Mouse (Mus musculus): ENCODE measurements around the gene Vim.
A peak's percentile ranks its signal among the peaks of the same experiment; 100 is the strongest.
"Not testable (repeated sequence)": the region's sequence is repeated elsewhere in the genome, so short reads cannot be mapped to it uniquely, and the experiment has no call there.

The Vim gene

GRCm38 (mm10) chr2:13560396-13560795 is 13.3 kb upstream of the Vim start:
- DNase-seq (ENCODE audit: inconsistent age in 2 of 2, low spot score in 1 of 2) = no peak

DNA sequence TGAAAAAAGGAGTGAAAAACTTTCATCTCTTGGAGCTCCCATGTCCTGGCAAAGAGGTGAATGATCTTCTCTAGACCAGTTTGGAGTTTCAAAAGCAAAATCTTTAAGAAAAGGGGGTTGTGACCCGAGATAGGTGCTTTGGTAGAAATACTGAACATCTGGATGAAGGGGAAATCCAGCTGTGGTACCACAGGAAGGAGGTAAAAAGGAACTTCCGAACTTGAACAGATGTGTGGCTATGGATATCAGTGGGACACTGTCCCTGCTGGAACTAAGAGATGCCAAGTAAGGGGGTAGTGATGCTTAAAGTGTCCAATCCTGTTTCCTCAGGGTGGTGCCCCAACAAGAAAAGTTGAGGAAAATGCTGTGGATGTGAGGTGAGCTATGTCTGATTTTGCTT is 3.6 kb upstream of the Vim start:
- DNase-seq (ENCODE audit: inconsistent age in 2 of 2, low spot score in 1 of 2) = no peak

DNA sequence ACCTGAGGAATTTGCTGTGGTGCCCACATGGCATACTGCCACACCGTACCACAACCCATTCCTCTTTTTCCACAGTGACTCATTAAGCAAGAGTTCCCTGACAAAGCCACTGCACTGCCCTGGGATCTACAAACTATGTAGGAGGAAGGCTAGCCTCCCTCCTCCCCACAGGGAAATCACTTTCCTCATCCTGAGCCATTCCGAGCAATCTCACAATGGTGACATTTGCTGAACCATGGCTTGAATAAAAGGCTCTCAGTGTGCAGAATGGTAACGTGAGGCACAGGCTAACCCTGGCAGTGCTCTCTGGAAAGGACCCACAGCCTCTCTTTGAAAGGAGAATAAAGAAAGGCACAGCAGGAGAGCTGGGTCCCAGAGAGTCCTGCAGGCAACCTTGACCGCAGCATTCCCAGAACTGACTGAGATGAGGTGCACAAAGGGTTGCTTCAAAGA is 1.6 kb upstream of the Vim start:
- DNase-seq (ENCODE audit: inconsistent age in 2 of 2, low spot score in 1 of 2) = peak in 1 of 2 experiments; percentile 43

DNA sequence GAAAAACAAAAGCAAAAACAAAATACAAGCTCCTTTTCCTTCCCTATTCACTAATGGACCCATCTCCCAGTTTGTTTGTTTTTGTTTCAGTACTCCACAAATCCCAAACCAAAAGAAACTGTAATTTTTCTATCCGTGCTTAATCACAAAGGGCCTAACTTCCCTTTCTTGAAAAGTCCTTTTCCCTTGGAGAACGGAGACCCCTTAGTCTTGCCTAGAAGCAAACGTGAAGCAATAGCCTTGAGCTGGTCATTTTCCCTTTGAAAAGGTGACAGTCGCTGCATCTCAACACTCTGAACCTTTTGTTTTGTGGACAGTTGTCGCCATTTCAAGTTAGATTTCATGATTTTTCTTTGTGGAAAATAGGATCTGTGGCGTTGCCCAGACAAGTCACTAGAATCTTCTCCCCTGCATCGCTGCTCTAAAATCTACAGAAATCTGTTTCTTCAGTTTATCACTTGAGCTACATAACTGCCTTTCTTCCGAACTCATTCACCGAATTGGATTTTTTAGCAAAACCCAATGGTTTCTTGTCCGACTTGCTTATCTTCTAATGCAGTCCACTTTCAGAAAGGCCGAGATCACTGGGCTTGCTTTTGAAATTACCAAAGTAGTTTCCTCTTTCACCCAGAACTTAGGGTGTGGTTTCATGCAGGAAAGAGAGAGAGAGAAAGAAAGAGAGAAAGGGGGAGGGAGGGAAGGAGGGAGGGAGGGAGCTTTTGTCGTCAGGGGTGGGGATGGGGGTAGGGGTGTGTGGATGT is 900 bp upstream of the Vim start:
- no peak for DNase-seq (ENCODE audit: inconsistent age in 2 of 2, low spot score in 1 of 2)

GRCm38 (mm10) chr2:13574066-13574800 is 506 bp downstream of the Vim start:
- peak; percentile 65 to 88 for DNase-seq (ENCODE audit: inconsistent age in 2 of 2, low spot score in 1 of 2)

GRCm38 (mm10) chr2:13574801-13575150 is 1.0 kb downstream of the Vim start:
- DNase-seq (ENCODE audit: inconsistent age in 2 of 2, low spot score in 1 of 2) = no peak

- DNase-seq (ENCODE audit: inconsistent age in 2 of 2, low spot score in 1 of 2) = peak; percentile 71 to 92
These were observed 1.6 kb downstream of the Vim start for GRCm38 (mm10) chr2:13575287-13575801.

GRCm38 (mm10) chr2:13575926-13576325 is 2.2 kb downstream of the Vim start:
- DNase-seq (ENCODE audit: inconsistent age in 2 of 2, low spot score in 1 of 2) = peak in 1 of 2 experiments; percentile 55

- no peak for DNase-seq (ENCODE audit: inconsistent age in 2 of 2, low spot score in 1 of 2)
These were observed 3.7 kb downstream of the Vim start for GRCm38 (mm10) chr2:13577399-13577798.

DNA sequence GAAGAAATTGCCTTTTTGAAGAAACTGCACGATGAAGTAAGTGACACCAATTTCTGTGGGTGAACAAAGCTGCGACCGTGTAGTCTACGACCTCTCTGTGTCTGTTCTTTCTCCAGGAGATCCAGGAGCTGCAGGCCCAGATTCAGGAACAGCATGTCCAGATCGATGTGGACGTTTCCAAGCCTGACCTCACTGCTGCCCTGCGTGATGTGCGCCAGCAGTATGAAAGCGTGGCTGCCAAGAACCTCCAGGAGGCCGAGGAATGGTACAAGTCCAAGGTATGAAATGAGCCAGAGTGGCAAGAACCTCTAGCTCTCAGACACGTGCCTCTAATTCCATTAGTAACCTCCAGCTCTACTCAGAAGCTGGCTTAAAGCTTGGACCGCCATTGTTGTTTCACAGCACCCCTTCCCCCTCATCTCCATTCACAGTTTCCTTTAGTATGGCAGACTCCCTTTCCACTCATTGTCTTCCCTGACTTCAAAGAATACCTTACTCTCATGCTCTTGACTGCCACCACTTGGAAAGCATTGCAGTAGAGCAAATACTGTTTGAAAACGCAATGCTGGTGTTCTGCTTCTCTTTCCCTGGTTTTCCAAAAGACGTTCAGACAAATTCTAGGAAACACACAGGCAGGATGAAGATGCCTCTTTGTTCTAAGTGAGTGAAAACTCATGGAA is 4.9 kb downstream of the Vim start:
- peak in 1 of 2 experiments; percentile 37 for DNase-seq (ENCODE audit: inconsistent age in 2 of 2, low spot score in 1 of 2)

DNA sequence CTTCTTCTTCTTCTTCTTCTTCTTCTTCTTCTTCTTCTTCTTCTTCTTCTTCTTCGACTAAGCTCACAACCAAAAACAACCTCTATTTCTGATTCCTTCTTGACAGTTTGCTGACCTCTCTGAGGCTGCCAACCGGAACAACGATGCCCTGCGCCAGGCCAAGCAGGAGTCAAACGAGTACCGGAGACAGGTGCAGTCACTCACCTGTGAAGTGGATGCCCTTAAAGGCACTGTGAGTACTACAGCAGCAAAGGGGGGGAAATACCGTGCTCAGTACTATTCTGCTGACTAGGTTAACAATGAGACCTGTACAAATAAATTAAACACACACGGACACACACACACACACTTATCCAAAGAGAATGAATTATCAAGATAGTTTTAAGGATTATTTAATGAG is 5.6 kb downstream of the Vim start:
- DNase-seq (ENCODE audit: inconsistent age in 2 of 2, low spot score in 1 of 2) = no peak

DNA sequence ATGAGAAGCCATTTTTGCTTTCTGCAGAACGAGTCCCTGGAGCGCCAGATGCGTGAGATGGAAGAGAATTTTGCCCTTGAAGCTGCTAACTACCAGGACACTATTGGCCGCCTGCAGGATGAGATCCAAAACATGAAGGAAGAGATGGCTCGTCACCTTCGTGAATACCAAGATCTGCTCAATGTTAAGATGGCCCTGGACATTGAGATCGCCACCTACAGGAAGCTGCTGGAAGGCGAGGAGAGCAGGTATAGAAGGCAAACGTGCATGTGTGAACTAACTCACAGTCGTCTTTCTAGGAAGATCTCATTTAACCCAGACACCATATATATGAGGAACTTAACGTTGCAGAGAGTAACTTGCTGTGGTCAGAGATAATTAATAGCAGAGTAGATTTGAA is 6.3 kb downstream of the Vim start:
- DNase-seq (ENCODE audit: inconsistent age in 2 of 2, low spot score in 1 of 2) = peak in 1 of 2 experiments; percentile 48

- DNase-seq (ENCODE audit: inconsistent age in 2 of 2, low spot score in 1 of 2) = no peak
These were observed 8.5 kb downstream of the Vim start for GRCm38 (mm10) chr2:13582184-13582583.

DNA sequence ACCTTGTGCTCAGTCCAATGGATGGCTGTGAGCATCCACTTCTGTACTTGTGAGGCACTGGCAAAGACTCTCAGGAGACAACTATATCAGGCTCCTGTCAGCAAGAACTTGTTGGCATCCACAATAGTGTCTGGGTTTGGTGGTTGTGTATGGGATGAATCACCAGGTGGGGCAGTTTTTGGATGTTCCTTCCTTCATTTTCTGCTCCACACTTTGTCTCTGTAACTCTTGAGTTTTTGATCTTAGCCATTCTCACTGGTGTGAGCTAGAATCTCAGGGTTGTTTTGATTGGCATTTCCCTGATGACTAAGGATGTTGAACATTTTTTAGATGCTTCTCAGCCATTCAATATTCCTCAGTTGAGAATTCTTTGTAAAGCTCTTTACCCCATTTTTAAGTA is 10.0 kb downstream of the Vim start:
- not testable (repeated sequence) for DNase-seq (ENCODE audit: inconsistent age in 2 of 2, low spot score in 1 of 2)

DNA sequence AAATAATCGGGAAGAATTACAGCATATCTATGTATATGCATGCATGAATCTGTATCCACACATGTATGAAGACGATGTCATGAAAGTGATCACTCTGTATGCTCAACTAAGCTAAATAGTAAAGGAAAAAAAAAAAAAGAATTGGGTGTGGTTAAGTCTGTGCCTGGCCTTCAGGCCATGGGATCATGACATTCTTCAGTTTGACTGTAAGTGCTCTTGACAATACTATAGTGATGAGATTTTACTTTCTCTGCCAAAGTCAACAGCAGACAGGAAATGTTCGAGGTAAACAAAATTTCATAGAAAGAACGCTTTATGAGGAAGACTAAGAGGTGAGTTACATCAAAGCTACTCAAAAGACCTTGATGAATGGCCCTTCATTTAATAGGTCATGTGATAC is 19.6 kb downstream of the Vim start:
- no peak for DNase-seq (ENCODE audit: inconsistent age in 2 of 2, low spot score in 1 of 2)

GRCm38 (mm10) chr2:13596965-13597656 is 23.4 kb downstream of the Vim start:
- DNase-seq (ENCODE audit: inconsistent age in 2 of 2, low spot score in 1 of 2) = peak in 1 of 2 experiments; percentile 57

DNA sequence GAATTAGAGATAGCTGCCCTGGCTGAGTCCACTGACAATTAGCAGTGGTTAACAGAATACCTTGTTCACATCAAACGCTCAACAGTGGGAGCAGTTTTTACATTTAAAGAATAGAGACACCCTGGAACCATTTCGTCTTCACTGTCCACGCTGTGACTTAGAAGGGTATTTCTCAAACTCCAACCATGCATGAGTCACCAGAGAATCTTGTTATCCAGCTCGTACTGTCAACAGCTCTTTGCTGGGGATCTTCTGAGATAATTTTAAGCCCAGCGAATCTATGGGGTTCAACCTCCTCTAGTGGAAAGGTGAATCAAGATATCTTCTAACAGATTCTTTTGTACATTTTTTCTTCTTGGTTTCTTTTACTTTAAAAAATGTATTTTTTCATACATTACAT is 24.4 kb downstream of the Vim start:
- peak in 1 of 2 experiments; percentile 42 for DNase-seq (ENCODE audit: inconsistent age in 2 of 2, low spot score in 1 of 2)

DNA sequence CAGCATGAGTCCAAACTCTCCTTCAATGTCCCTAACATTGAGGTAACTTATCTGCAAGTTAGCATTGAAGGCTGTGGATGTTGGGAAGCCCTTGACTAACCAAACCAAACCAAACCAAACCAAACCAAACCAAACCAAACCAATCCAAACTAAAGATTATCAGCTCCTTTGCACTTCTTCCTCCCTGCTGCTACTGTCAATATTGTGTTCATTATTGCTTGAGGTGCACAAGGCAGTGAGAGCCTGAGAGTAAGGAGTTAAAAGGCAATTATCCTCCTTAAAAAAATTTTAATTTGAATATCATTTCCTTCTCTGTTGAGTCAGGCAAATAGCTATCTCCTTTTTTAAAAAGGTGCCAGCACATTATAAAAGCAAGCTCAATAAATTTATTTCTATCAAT is 29.4 kb downstream of the Vim start:
- DNase-seq (ENCODE audit: inconsistent age in 2 of 2, low spot score in 1 of 2) = no peak

- DNase-seq (ENCODE audit: inconsistent age in 2 of 2, low spot score in 1 of 2) = not testable (repeated sequence)
These were observed 29.9 kb downstream of the Vim start for GRCm38 (mm10) chr2:13603636-13604035.

DNA sequence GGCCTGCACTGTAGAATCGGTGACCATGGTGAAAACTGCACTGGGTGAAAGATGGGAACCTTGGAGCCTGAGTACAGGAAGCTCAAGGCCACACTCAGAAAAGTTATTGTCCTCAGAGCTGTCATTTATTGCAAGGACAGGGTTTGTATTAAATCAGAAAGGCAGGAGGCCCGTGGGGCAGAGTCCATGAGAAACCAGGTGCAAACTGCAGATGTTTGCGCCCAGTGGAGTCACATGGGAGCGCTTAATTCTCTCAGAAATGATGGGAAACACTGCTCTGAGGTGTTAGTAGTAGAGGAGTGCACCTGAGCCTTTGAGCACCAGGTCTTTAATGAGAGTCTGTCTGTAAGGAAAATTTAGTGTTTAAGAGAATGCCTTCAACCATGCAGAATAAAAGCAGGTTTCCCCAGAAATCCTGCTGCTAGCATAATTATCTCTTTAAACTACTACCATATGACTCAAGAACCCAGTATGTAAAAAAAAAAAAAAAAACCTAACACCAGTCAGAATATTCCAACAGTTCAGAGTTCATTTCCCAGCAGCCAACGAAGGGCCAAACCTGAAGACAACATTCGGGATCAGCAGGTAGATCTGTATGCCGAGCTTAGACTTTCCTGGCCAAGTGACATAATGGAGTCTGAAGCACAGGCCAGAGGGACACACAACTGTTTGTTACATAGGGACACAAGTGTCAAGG is 56.6 kb downstream of the Vim start:
- peak; percentile 30 to 71 for DNase-seq (ENCODE audit: inconsistent age in 2 of 2, low spot score in 1 of 2)
